Mouse (Mus musculus) liver, embryonic 11.5 days (tissue): ENCODE results near the gene Casp3. TPM values are rescaled to one million over a fixed set of nuclear protein-coding genes. Genes with fewer than 3 reads are reported as not detected.
A peak's percentile ranks its signal among the peaks of the same experiment; 100 is the strongest.

Experiments used
- ATAC-seq: fragments of 200-750 bp; cut with Nextera tagmentation; replicated peaks from 2 replicates; pipeline ENCODE4 v1.8.0; 2017; ENCODE audit warnings: moderate number of reproducible peaks, mild to moderate bottlenecking, moderate TSS enrichment, moderate library complexity; ENCODE audit not compliant: low FRiP score
- DNase-seq: peaks from one replicate; pipeline ENCODE4 v3.0.0-alpha.2; 2017; ENCODE audit warnings: low spot score
- H3K27ac ChIP-seq: fragments of 300-500 bp; sonication (generic); 2 replicates; pipeline ENCODE4 v1.5.1; 2014; ENCODE audit warnings: mild to moderate bottlenecking, low read depth, low read length, control low read depth
- H3K27me3 ChIP-seq: fragments of 300-500 bp; sonication (generic); replicated peaks from 2 replicates; pipeline ENCODE4 v1.6.1; 2014; ENCODE audit warnings: low read length, mixed read lengths; ENCODE audit not compliant: control insufficient read depth, insufficient read depth
- H3K36me3 ChIP-seq: fragments of 300-500 bp; sonication (generic); 2 replicates; pipeline ENCODE4 v1.6.1; 2014; ENCODE audit warnings: mild to moderate bottlenecking, low read length, moderate library complexity, mixed read lengths; ENCODE audit not compliant: control insufficient read depth, insufficient read depth
- H3K4me1 ChIP-seq: fragments of 300-500 bp; sonication (generic); replicated peaks from 2 replicates; pipeline ENCODE4 v1.6.1; 2014; ENCODE audit warnings: low read length, mixed read lengths; ENCODE audit not compliant: control insufficient read depth, insufficient read depth
- H3K4me2 ChIP-seq: fragments of 300-500 bp; sonication (generic); 2 replicates; pipeline ENCODE4 v1.6.1; 2014; ENCODE audit warnings: mild to moderate bottlenecking, control low read depth, moderate library complexity
- H3K4me3 ChIP-seq: fragments of 300-500 bp; sonication (generic); 2 replicates; pipeline ENCODE4 v1.5.1; 2014; ENCODE audit warnings: low read depth, low read length, control low read depth
- H3K9ac ChIP-seq: fragments of 300-500 bp; sonication (generic); 2 replicates; pipeline ENCODE4 v1.6.1; 2014; ENCODE audit warnings: low read depth, low read length, control low read depth
- H3K9me3 ChIP-seq: fragments of 300-500 bp; sonication (generic); 2 replicates; pipeline ENCODE4 v1.6.1; 2016; ENCODE audit warnings: low read length, inconsistent platforms, mixed read lengths; ENCODE audit not compliant: control insufficient read depth
- WGBS: fragments of 180-500 bp; shearing (Covaris S2); extraction: QIAGEN DNeasy Blood & Tissue Kit; methylation state at CpG from one replicate; pipeline ENCODE4 v1.1.7; 2014; 5-methylcytosine and 5-hydroxymethylcytosine counted together
- polyA plus RNA-seq: library from polyadenylated mRNA; unstranded; fragments of >200 nt; fragmentation: Nextera tagmentation; extraction: Ambion mirVana; gene quantifications from 2 replicates; pipeline ENCODE4 v1.2.1, GENCODE M21; 2014

The Casp3 gene
- polyA plus RNA-seq, 1 experiment from 2014 or later = 155 TPM

GRCm38 (mm10) chr8:46598114-46598513, 19.0 kb upstream of the Casp3 start:
- WGBS = 83% methylated on average over 2 of the region's 2 CpGs
- H3K27ac ChIP-seq = no peak overlapping the region
- no peak overlapping the region for H3K4me2 ChIP-seq
- no peak overlapping the region for H3K4me3 ChIP-seq
- H3K9me3 ChIP-seq = no peaks in the 10 kb centered on the region
- DNase-seq (no peak), ATAC-seq (no peak)
- H3K36me3 ChIP-seq = no peaks in the 10 kb centered on the region; the same call in 1 of the 2 replicates
- H3K27me3 ChIP-seq = no peaks in the 10 kb centered on the region
- peaks cover 32% of the 10 kb centered on the region for H3K4me1 ChIP-seq
- H3K9ac ChIP-seq = no peak overlapping the region

- H3K4me1 ChIP-seq = peaks cover 32% of the 10 kb centered on the region
- H3K9me3 ChIP-seq = no peaks in the 10 kb centered on the region
- H3K36me3 ChIP-seq = no peaks in the 10 kb centered on the region; the same call in 1 of the 2 replicates
- peak overlapping the region; percentile 52; the same call in 1 of the 2 replicates for H3K27ac ChIP-seq
- DNase-seq (no peak), ATAC-seq (peak; percentile 56)
- WGBS = 82% methylated on average over 5 of the region's 5 CpGs
- no peak overlapping the region for H3K4me3 ChIP-seq
- H3K9ac ChIP-seq = no peak overlapping the region
- peak overlapping the region; percentile 35; the same call in 1 of the 2 replicates for H3K4me2 ChIP-seq
- H3K27me3 ChIP-seq = no peaks in the 10 kb centered on the region
Observed at GRCm38 (mm10) chr8:46598753-46599152, 18.3 kb upstream of the Casp3 start.

GRCm38 (mm10) chr8:46599314-46599904, 17.7 kb upstream of the Casp3 start:
- Histone ChIP-seq H3K36me3 (no peaks in the 10 kb centered on the region; the same call in 1 of the 2 replicates), H3K4me1 (peaks cover 32% of the 10 kb centered on the region), H3K27me3 (no peaks in the 10 kb centered on the region), H3K4me3 (no peak overlapping the region), H3K9ac (no peak overlapping the region), H3K27ac (peak overlapping the region; percentile 52; the same call in 1 of the 2 replicates), H3K4me2 (peak overlapping the region; percentile 35), H3K9me3 (no peaks in the 10 kb centered on the region)
- ATAC-seq = peak; percentile 61
- WGBS = 58% methylated on average over 7 of the region's 7 CpGs
- DNase-seq = no peak

GRCm38 (mm10) chr8:46600959-46601707, 16.0 kb upstream of the Casp3 start:
- Histone ChIP-seq H3K27ac (no peak overlapping the region), H3K4me1 (peaks cover 25% of the 10 kb centered on the region)

GRCm38 (mm10) chr8:46603587-46603986, 13.5 kb upstream of the Casp3 start:
- no peaks in the 10 kb centered on the region; the same call in 1 of the 2 replicates for H3K36me3 ChIP-seq
- H3K27me3 ChIP-seq = no peaks in the 10 kb centered on the region
- DNase-seq (no peak), ATAC-seq (no peak)
- no peak overlapping the region for H3K4me2 ChIP-seq
- H3K4me1 ChIP-seq = peaks cover 14% of the 10 kb centered on the region
- no peak overlapping the region for H3K27ac ChIP-seq
- H3K9me3 ChIP-seq = no peaks in the 10 kb centered on the region
- no peak overlapping the region for H3K4me3 ChIP-seq
- WGBS = 87% methylated on average over 5 of the region's 5 CpGs
- no peak overlapping the region for H3K9ac ChIP-seq

More at GRCm38 (mm10) chr8:46600959-46601707, 16.0 kb upstream of the Casp3 start:
- no peaks in the 10 kb centered on the region for H3K9me3 ChIP-seq
- no peak for DNase-seq
- H3K4me2 ChIP-seq = no peak overlapping the region
- no peak overlapping the region for H3K4me3 ChIP-seq
- no peaks in the 10 kb centered on the region for H3K27me3 ChIP-seq
- H3K36me3 ChIP-seq = no peaks in the 10 kb centered on the region; the same call in 1 of the 2 replicates
- WGBS = 55% methylated on average over 10 of the region's 10 CpGs
- ATAC-seq = no peak
- H3K9ac ChIP-seq = no peak overlapping the region

- WGBS = 87% methylated on average over 1 of the region's 1 CpGs
- no peak overlapping the region for H3K4me2 ChIP-seq
- ATAC-seq (no peak), DNase-seq (no peak)
- no peaks in the 10 kb centered on the region for H3K9me3 ChIP-seq
- H3K4me1 ChIP-seq = no peaks in the 10 kb centered on the region
- H3K9ac ChIP-seq = no peak overlapping the region
- no peak overlapping the region for H3K27ac ChIP-seq
- no peak overlapping the region for H3K4me3 ChIP-seq
- no peaks in the 10 kb centered on the region for H3K27me3 ChIP-seq
- no peaks in the 10 kb centered on the region; the same call in 1 of the 2 replicates for H3K36me3 ChIP-seq
Observed at GRCm38 (mm10) chr8:46606930-46607329, 10.2 kb upstream of the Casp3 start.

- no peaks in the 10 kb centered on the region for H3K27me3 ChIP-seq
- no peaks in the 10 kb centered on the region for H3K9me3 ChIP-seq
- H3K4me1 ChIP-seq = peaks cover 4% of the 10 kb centered on the region; the same call in 1 of the 2 replicates
- no peak overlapping the region for H3K4me2 ChIP-seq
- no peak overlapping the region for H3K27ac ChIP-seq
- 81% methylated on average over 8 of the region's 8 CpGs for WGBS
- no peak overlapping the region for H3K9ac ChIP-seq
- DNase-seq = no peak
- no peak overlapping the region for H3K4me3 ChIP-seq
- ATAC-seq = no peak
- H3K36me3 ChIP-seq = no peaks in the 10 kb centered on the region
Observed at GRCm38 (mm10) chr8:46611557-46611956, 5.5 kb upstream of the Casp3 start.

- Histone ChIP-seq H3K27me3 (no peaks in the 10 kb centered on the region), H3K9ac (no peak overlapping the region), H3K27ac (no peak overlapping the region), H3K4me2 (no peak overlapping the region), H3K4me3 (no peak overlapping the region), H3K36me3 (no peaks in the 10 kb centered on the region), H3K9me3 (no peaks in the 10 kb centered on the region), H3K4me1 (peaks cover 4% of the 10 kb centered on the region; the same call in 1 of the 2 replicates)
- 87% methylated on average over 4 of the region's 4 CpGs for WGBS
- DNase-seq (no peak), ATAC-seq (no peak)
Observed at GRCm38 (mm10) chr8:46612913-46613312, 4.2 kb upstream of the Casp3 start.
